Mouse (Mus musculus) heart, adult 2 months (tissue): ENCODE measurements around the gene Spo11. TPM values are rescaled to one million over a fixed set of nuclear protein-coding genes. Genes with fewer than 3 reads are reported as not detected.

Experiments used
- DNase-seq, 2 experiments: peaks; one replicate each; pipeline ENCODE4 v3.0.0; 2021
- H3K27ac ChIP-seq: fragments of 200-600 bp; 2 replicates; pipeline ENCODE4 v1.8.1; 2022
- H3K27me3 ChIP-seq: fragments of 200-500 bp; 2 replicates; pipeline ENCODE4 v1.6.1; 2012; ENCODE audit warnings: mild to moderate bottlenecking, low read length, inconsistent platforms, mixed read lengths; ENCODE audit not compliant: control insufficient read depth, insufficient read depth
- H3K36me3 ChIP-seq: fragments of 200-500 bp; 2 replicates; pipeline ENCODE4 v1.6.1; 2012; ENCODE audit warnings: low read length, inconsistent platforms; ENCODE audit not compliant: control insufficient read depth, insufficient read depth
- H3K4me1 ChIP-seq: fragments of 200-500 bp; 2 replicates; pipeline ENCODE4 v1.6.1; 2011; ENCODE audit warnings: low read length; ENCODE audit not compliant: control insufficient read depth, insufficient read depth
- H3K4me3 ChIP-seq: fragments of 200-600 bp; 2 replicates; pipeline ENCODE4 v1.8.1; 2022
- H3K79me2 ChIP-seq: fragments of 200-500 bp; replicated peaks from 2 replicates; pipeline ENCODE4 v1.6.1; 2012; ENCODE audit warnings: mild to moderate bottlenecking, inconsistent platforms, low read length, moderate library complexity, mixed read lengths; ENCODE audit not compliant: control insufficient read depth, insufficient read depth
- H3K9ac ChIP-seq: fragments of 200-500 bp; 2 replicates; pipeline ENCODE4 v1.6.1; 2012; ENCODE audit warnings: low read depth, mild to moderate bottlenecking, control low read depth, inconsistent platforms, low read length, mixed read lengths
- CTCF ChIP-seq: fragments of 200-600 bp; IDR thresholded peaks from 2 replicates; pipeline ENCODE4 v1.8.1; 2022; ENCODE audit warnings: antibody characterized with exemption, mild to moderate bottlenecking, moderate library complexity
- EP300 ChIP-seq: fragments of 200-500 bp; IDR thresholded peaks from 2 replicates; pipeline ENCODE4 v1.6.1; 2011; ENCODE audit warnings: low read depth, low read length, control low read depth; ENCODE audit not compliant: insufficient read depth
- POLR2A ChIP-seq: fragments of 200-500 bp; IDR thresholded peaks from 2 replicates; pipeline ENCODE4 v1.6.1; 2011; ENCODE audit warnings: mild to moderate bottlenecking, low read depth, low read length, control low read depth; ENCODE audit not compliant: insufficient read depth
- WGBS: fragments of 180-500 bp; shearing (Covaris S2); methylation state at CpG from one replicate; pipeline ENCODE4 v1.1.7; 2018; 5-methylcytosine and 5-hydroxymethylcytosine counted together
- intact Hi-C: fragments of 180-260 bp; cut with DNase I; formaldehyde crosslinking; loops from one replicate; pipeline ENCODE4 v1.15.1; 2025
- polyA plus RNA-seq: library from polyadenylated mRNA; depleted of rRNA; stranded (reverse); fragments of >200 nt; gene quantifications from 2 replicates; pipeline ENCODE4 v1.2.3, GENCODE M21; 2012
- total RNA-seq, 2 experiments: library from RNA; stranded (reverse); gene quantifications; 2 replicates each; pipeline ENCODE4 v1.2.3; 2021

Spo11 gene
- total and polyA plus RNA-seq, 3 experiments, result 0.14 TPM; not detected in 2

DNA sequence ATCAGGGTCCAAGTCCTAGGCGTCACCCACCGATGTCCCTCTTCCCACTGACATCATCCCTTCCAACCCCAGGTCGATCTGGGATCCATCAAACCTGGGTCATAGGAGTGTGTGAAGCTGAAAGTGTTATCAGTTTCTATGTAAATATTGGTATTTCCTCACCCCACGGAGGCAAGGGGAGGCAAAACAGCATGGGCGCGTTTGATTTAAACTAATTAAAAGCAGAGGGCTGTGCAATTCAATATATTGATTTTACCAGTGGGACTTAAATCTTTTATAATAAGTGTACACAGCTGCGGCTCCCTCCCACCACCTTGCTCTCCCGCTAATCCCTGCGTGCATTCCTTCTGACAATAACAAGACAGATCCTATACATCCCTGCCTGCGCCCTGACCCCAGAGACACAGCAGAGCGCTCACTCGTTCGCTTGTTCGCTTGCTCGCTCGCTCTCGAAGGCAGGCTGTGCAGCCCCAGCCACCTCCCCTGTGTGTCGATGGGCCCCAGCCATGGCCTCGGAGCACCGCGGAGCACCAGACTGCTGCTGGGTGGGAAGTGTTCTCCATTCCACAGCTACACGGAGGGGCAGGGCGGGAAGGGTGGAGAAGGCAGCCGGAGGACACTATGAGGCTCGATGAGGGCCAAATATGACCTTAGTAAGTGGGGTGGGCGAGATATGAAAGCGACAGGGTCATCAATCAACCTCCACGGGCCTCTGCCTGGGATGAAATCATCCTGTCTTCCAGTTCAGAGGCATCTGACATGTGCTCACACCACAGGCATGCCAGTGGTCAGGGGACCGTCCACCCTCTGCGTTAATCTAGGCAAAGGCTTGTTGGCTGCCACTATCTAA, 42.4 kb upstream of the Spo11 start:
- Histone ChIP-seq H3K27me3 (peaks cover 8% of the 10 kb centered on the region), H3K27ac (no peak overlapping the region), H3K4me1 (no peaks in the 10 kb centered on the region), H3K9ac (no peak overlapping the region), H3K36me3 (no peaks in the 10 kb centered on the region), H3K79me2 (no peaks in the 10 kb centered on the region), H3K4me3 (no peak overlapping the region)
- no peak for DNase-seq
- 37% methylated on average over 30 of the region's 30 CpGs for WGBS
- intact Hi-C loops, result no loop called here
- TF ChIP-seq EP300 (no peak), POLR2A (no peak), CTCF (no peak)

- H3K9ac ChIP-seq, result no peak overlapping the region
- no peak for DNase-seq
- H3K36me3 ChIP-seq, result no peaks in the 10 kb centered on the region
- peaks cover 8% of the 10 kb centered on the region for H3K27me3 ChIP-seq
- H3K4me1 ChIP-seq, result no peaks in the 10 kb centered on the region
- intact Hi-C loops, result no loop called here
- no peak for TF ChIP-seq POLR2A
- TF ChIP-seq EP300, result no peak
- no peak for TF ChIP-seq CTCF
- H3K27ac ChIP-seq, result no peak overlapping the region
- no peaks in the 10 kb centered on the region for H3K79me2 ChIP-seq
- H3K4me3 ChIP-seq, result no peak overlapping the region
- 71% methylated on average over 12 of the region's 12 CpGs for WGBS
Observed at GRCm38 (mm10) chr2:172935776-172936562, 41.5 kb upstream of the Spo11 start.

- TF ChIP-seq CTCF (no peak), POLR2A (no peak), EP300 (no peak)
- Histone ChIP-seq H3K27ac (no peak overlapping the region), H3K9ac (no peak overlapping the region), H3K27me3 (peaks cover 8% of the 10 kb centered on the region), H3K36me3 (no peaks in the 10 kb centered on the region), H3K79me2 (no peaks in the 10 kb centered on the region), H3K4me1 (no peaks in the 10 kb centered on the region), H3K4me3 (no peak overlapping the region)
- WGBS, result 81% methylated on average over 5 of the region's 5 CpGs
- DNase-seq, result no peak
- intact Hi-C loops, result no loop called here
Observed at GRCm38 (mm10) chr2:172936844-172937243, 40.7 kb upstream of the Spo11 start.

DNA sequence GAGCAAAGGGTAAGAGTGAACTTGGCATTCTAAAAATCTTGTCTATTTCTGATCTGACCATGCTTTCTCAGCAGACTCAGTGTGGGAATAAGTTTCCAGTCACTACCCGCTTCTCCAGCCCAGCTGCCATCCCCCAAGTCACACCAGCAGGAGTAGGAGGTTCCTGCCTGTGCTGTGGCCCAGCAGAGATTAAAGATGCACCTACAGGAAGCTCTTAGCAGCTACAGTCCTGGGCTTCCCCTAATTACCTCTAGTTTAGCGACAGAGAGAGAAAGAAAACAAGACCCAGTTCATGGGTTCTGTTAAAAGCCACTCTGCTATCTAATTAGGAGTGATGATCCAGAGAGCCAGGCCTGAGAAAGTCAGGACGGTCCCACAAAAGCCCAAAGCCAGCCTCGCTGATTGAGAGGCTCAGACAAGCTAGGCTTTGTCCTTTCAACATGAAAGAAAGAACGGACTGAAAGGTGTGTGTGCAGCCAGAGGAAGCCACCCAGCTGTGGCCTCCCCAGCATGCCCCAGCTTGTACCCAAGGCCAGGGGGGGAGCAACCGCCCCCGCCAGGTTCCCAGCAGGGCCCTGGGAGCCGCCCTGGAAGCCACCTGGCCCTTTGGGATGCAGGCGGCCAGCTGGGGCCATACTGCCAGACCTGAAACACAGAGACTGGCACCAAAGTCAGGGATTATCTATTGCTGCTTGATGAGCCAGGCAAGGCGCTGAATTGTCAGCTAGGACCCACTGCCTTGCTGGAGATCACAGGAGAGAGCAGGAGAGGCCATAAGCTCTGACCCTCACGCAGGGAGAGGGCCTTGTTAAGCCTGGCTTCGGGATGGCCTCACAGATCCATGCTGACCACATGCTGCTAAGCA, 39.9 kb upstream of the Spo11 start:
- WGBS, result 63% methylated on average over 12 of the region's 12 CpGs
- intact Hi-C loops, result no loop called here
- no peaks in the 10 kb centered on the region for H3K79me2 ChIP-seq
- TF ChIP-seq POLR2A (no peak), CTCF (no peak), EP300 (no peak)
- no peak overlapping the region for H3K27ac ChIP-seq
- no peaks in the 10 kb centered on the region for H3K4me1 ChIP-seq
- H3K36me3 ChIP-seq, result no peaks in the 10 kb centered on the region
- H3K27me3 ChIP-seq, result peaks cover 8% of the 10 kb centered on the region
- no peak overlapping the region for H3K9ac ChIP-seq
- no peak overlapping the region for H3K4me3 ChIP-seq
- no peak for DNase-seq

DNA sequence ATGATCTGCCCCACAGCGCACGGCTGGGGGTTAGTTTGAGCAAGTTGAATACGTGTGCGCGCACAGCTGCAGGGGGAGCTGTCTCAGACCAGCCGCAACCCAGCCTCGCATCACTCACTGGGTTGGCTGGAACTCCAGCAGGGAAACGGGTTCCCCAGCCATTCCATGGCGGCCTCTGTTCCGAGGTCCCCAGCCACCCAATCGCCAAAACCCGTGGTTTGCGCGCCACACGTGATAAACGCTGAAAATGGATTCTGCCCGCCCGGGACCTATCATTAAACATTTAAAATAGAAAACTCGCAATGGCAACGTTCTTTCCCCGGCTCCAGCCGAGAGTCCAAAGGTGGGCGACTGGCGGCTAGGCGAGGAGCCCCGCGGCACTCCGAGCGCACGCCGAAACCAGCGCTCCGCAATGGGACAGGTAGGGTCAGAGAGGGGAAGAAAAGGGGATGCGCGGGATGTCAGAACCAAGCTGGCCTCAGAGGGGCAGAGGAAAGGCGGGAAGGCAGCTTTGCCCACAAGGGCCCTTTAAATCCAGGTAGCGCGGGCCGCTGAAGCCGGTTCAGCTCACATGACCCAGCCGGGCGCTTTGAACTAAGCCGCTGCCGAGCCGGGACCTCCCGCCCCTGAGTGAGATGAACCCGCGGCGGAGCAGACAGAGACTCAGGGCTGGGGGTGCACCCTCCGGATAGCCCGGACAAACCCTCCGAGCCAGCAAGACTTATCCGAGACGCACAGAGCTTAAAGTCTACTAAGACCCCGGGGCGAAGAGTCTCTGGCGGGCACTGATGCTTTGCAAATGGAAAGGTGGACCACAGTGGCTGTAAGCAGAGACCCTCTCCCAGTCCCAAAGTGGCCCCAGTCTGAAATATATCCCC, 38.5 kb upstream of the Spo11 start:
- no peak for DNase-seq
- TF ChIP-seq POLR2A (no peak), EP300 (no peak), CTCF (no peak)
- Histone ChIP-seq H3K36me3 (no peaks in the 10 kb centered on the region), H3K27ac (no peak overlapping the region), H3K4me3 (peak overlapping the region; percentile 31), H3K27me3 (peaks cover 8% of the 10 kb centered on the region), H3K9ac (no peak overlapping the region), H3K4me1 (no peaks in the 10 kb centered on the region), H3K79me2 (no peaks in the 10 kb centered on the region)
- WGBS, result 2% methylated on average over 57 of the region's 57 CpGs
- intact Hi-C loops, result no loop called here
